Mouse (Mus musculus): Measurements from ENCODE around the gene Fam50a. TPM values are rescaled to one million over a fixed set of nuclear protein-coding genes. Genes with fewer than 3 reads are reported as not detected.
A peak's percentile ranks its signal among the peaks of the same experiment; 100 is the strongest.

The Fam50a gene
- polyA plus RNA-seq, 1 experiment from 2014 or later: 35.6 TPM

GRCm38 (mm10) chrX:74367512-74367911 is 54.7 kb downstream of the Fam50a start:
- Histone ChIP-seq H3K9me3 (ENCODE audit: control insufficient read depth) (no peaks in the 10 kb centered on the region), H3K9ac (ENCODE audit: low read depth, low read length) (peak overlapping the region; percentile 70; the same call in 1 of the 2 replicates), H3K4me3 (ENCODE audit: low read depth, low read length) (peak overlapping the region; percentile 54), H3K27ac (ENCODE audit: low read depth, low read length) (no peak overlapping the region), H3K4me1 (replicated peaks; ENCODE audit: control insufficient read depth, insufficient read depth, low read length) (no peaks in the 10 kb centered on the region), H3K36me3 (ENCODE audit: control insufficient read depth, insufficient read depth) (no peaks in the 10 kb centered on the region), H3K27me3 (replicated peaks; ENCODE audit: control insufficient read depth, insufficient read depth, low read length) (no peaks in the 10 kb centered on the region), H3K4me2 (replicated peaks; ENCODE audit: low read depth) (peak overlapping the region; percentile 67)
- 58% methylated on average over 10 of the region's 10 CpGs for WGBS
- no peak for ATAC-seq
- no peak for TF ChIP-seq CTCF (IDR thresholded peaks at IDR 0.05; ENCODE audit: low read depth)

DNA sequence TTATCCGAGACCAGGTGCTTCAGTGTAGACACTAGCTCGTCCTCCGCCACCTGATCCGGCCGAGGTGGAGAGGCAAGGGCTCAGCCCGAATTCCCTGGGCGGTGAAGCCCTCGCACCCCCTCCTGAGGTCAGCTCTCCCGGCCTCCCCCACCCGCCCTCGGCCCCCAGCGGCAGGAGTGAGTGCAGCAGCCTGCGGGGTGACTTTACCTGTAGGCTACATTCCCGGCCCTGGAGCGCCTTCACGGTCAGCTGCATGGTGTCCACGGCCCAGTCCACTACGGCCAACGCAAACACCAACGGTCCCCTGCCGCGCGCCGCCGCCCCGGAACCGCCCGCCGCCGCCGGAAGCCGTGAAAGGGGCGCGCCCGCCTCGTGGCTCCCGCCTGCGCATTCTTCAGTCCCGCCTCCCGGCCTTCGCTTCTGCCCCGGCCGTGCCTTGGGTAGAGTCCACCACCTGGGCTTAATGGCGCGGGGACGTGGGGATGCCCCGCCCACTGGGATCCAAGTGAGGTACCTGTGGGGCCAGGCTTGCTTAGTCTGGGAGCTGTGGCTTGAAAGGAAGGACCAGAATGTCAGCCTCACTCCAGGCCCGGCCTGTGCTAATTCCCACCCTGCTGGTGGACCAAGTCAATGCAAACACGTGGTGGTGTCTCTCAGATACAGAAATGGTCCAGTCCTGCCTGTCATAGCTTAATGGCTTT is 55.5 kb downstream of the Fam50a start:
- peak; percentile 51 for TF ChIP-seq CTCF (IDR thresholded peaks at IDR 0.05; ENCODE audit: low read depth)
- Histone ChIP-seq H3K4me1 (replicated peaks; ENCODE audit: control insufficient read depth, insufficient read depth, low read length) (no peaks in the 10 kb centered on the region), H3K36me3 (ENCODE audit: control insufficient read depth, insufficient read depth) (no peaks in the 10 kb centered on the region), H3K9ac (ENCODE audit: low read depth, low read length) (peak overlapping the region; percentile 70), H3K27me3 (replicated peaks; ENCODE audit: control insufficient read depth, insufficient read depth, low read length) (no peaks in the 10 kb centered on the region), H3K27ac (ENCODE audit: low read depth, low read length) (peak overlapping the region; percentile 62; the same call in 1 of the 2 replicates), H3K4me3 (ENCODE audit: low read depth, low read length) (peak overlapping the region; percentile 54), H3K4me2 (replicated peaks; ENCODE audit: low read depth) (peak overlapping the region; percentile 67), H3K9me3 (ENCODE audit: control insufficient read depth) (no peaks in the 10 kb centered on the region)
- ATAC-seq: peak; percentile 84
- 22% methylated on average over 45 of the region's 49 CpGs for whole genome bisulfite sequencing

Small RNA genes lying within 50 kb of the gene (microRNA-seq; reads per million reads assigned to microRNA genes)
- 1.1 reads per million for gene Mir7091
- gene Mir7092: not detected

Other genes starting within 250 kb of the Fam50a start
- not detected in 2 replicates for gene Opn1mw, start 185.6 kb upstream of the Fam50a start, polyA plus RNA-seq (2015; fragmentation: Nextera tagmentation; extraction: Ambion mirVana)
- gene Mecp2, start 177.7 kb upstream of the Fam50a start, polyA plus RNA-seq (2015; fragmentation: Nextera tagmentation; extraction: Ambion mirVana): 7.9 and 8.5 TPM in 2 replicates
- gene Tex28, start 145.2 kb upstream of the Fam50a start, polyA plus RNA-seq (2015; fragmentation: Nextera tagmentation; extraction: Ambion mirVana): not detected in 2 replicates
- gene Tktl1, start 135.8 kb upstream of the Fam50a start, polyA plus RNA-seq (2015; fragmentation: Nextera tagmentation; extraction: Ambion mirVana): not detected in 2 replicates
- gene Flna, start 63.2 kb upstream of the Fam50a start, polyA plus RNA-seq (2015; fragmentation: Nextera tagmentation; extraction: Ambion mirVana): 155 and 170 TPM in 2 replicates
- gene Emd, start 58.3 kb upstream of the Fam50a start, polyA plus RNA-seq (2015; fragmentation: Nextera tagmentation; extraction: Ambion mirVana): 13.8 and 14.6 TPM in 2 replicates
- gene Rpl10, start 42.2 kb upstream of the Fam50a start, polyA plus RNA-seq (2015; fragmentation: Nextera tagmentation; extraction: Ambion mirVana): 485 and 521 TPM in 2 replicates
- 64.0 and 64.8 TPM in 2 replicates for gene Taz, start 31.1 kb upstream of the Fam50a start, polyA plus RNA-seq (2015; fragmentation: Nextera tagmentation; extraction: Ambion mirVana)
- 24.7 and 26.2 TPM in 2 replicates for gene Dnase1l1, start 30.7 kb upstream of the Fam50a start, polyA plus RNA-seq (2015; fragmentation: Nextera tagmentation; extraction: Ambion mirVana)
- gene Atp6ap1, start 15.9 kb upstream of the Fam50a start, polyA plus RNA-seq (2015; fragmentation: Nextera tagmentation; extraction: Ambion mirVana): 111 and 115 TPM in 2 replicates
- gene Gdi1, start 8.0 kb upstream of the Fam50a start, polyA plus RNA-seq (2015; fragmentation: Nextera tagmentation; extraction: Ambion mirVana): 63.9 and 72.4 TPM in 2 replicates
- 0.93 and 1.3 TPM in 2 replicates for gene Plxna3, start 16.0 kb downstream of the Fam50a start, polyA plus RNA-seq (2015; fragmentation: Nextera tagmentation; extraction: Ambion mirVana)
- 58.3 and 62.2 TPM in 2 replicates for gene Lage3, start 40.6 kb downstream of the Fam50a start, polyA plus RNA-seq (2015; fragmentation: Nextera tagmentation; extraction: Ambion mirVana)
- 77.4 and 78.1 TPM in 2 replicates for gene Ubl4a, start 60.2 kb downstream of the Fam50a start, polyA plus RNA-seq (2015; fragmentation: Nextera tagmentation; extraction: Ambion mirVana)
- 16.9 and 18.3 TPM in 2 replicates for gene Slc10a3, start 60.3 kb downstream of the Fam50a start, polyA plus RNA-seq (2015; fragmentation: Nextera tagmentation; extraction: Ambion mirVana)
- gene Fam3a, start 80.2 kb downstream of the Fam50a start, polyA plus RNA-seq (2015; fragmentation: Nextera tagmentation; extraction: Ambion mirVana): 20.9 and 22.0 TPM in 2 replicates
- gene Ikbkg, start 80.3 kb downstream of the Fam50a start, polyA plus RNA-seq (2015; fragmentation: Nextera tagmentation; extraction: Ambion mirVana): 12.0 and 12.7 TPM in 2 replicates
- gene G6pdx, start 116.2 kb downstream of the Fam50a start, polyA plus RNA-seq (2015; fragmentation: Nextera tagmentation; extraction: Ambion mirVana): 13.6 and 14.5 TPM in 2 replicates
- not detected in 2 replicates for gene Gm6880, start 168.4 kb downstream of the Fam50a start, polyA plus RNA-seq (2015; fragmentation: Nextera tagmentation; extraction: Ambion mirVana)

Data from intestine, postnatal 0 days (tissue).